Mouse (Mus musculus): ENCODE results near the gene Als2. TPM values are rescaled to one million over a fixed set of nuclear protein-coding genes. Genes with fewer than 3 reads are reported as not detected.
A peak's percentile ranks its signal among the peaks of the same experiment; 100 is the strongest.

The Als2 gene
- polyA plus RNA-seq, 1 experiment from 2014 or later = 2.6 TPM

DNA sequence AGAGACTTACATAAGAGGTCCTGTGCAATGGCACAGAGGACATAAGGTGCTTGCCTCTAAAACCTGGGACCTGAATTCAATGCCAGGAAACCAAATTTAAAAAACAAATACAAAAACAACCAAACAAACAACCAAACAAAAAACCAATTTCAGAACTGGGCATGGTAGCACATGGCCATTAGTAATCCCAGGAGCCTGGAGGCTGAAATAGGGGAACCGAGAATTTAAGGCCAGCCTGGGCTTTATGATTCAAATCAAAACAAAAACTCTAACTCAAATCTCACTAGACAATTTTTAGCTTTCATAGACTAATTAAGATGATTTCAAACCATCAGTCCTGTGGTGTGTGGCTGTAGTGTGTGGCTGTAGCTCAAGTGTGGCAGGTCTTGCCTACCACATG is 32.5 kb downstream of the Als2 start:
- ATAC-seq = no peak
- H3K4me3 ChIP-seq (ENCODE audit: low read depth, low read length) = no peak overlapping the region
- H3K4me1 ChIP-seq (replicated peaks; ENCODE audit: control insufficient read depth, insufficient read depth, low read length) = no peaks in the 10 kb centered on the region
- no peaks in the 10 kb centered on the region for H3K9me3 ChIP-seq (ENCODE audit: control insufficient read depth)
- no peaks in the 10 kb centered on the region for H3K27me3 ChIP-seq (replicated peaks; ENCODE audit: control insufficient read depth, insufficient read depth, low read length)
- 88% methylated on average over 1 of the region's 1 CpGs for WGBS
- no peak overlapping the region for H3K9ac ChIP-seq (ENCODE audit: low read depth, low read length)
- peaks cover 22% of the 10 kb centered on the region for H3K36me3 ChIP-seq (ENCODE audit: control insufficient read depth, insufficient read depth)
- H3K27ac ChIP-seq (ENCODE audit: low read depth, low read length) = no peak overlapping the region
- no peak overlapping the region for H3K4me2 ChIP-seq (replicated peaks; ENCODE audit: low read depth)
- TF ChIP-seq CTCF (IDR thresholded peaks at IDR 0.05; ENCODE audit: low read depth) = no peak

DNA sequence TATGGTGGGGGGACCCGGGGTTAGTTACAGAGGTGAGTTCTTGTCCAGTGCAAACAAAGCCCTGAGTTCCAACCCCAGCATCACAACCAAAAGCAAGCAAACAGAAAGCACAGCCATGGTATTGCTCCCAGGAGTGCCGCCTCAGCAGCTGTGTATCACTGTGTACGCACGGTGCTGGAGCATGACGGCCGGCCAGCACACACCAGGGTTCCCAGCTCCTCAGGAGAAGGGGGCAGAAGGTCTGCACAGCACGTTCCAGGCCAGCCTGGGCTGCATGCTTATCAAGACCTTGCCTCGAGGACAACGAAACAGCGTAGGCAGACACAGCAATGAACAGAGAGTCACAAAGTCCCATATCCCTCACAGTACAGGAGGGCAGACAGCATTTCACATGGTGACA is 34.7 kb downstream of the Als2 start:
- Histone ChIP-seq H3K4me3 (ENCODE audit: low read depth, low read length) (no peak overlapping the region), H3K4me2 (replicated peaks; ENCODE audit: low read depth) (no peak overlapping the region), H3K27ac (ENCODE audit: low read depth, low read length) (no peak overlapping the region), H3K4me1 (replicated peaks; ENCODE audit: control insufficient read depth, insufficient read depth, low read length) (no peaks in the 10 kb centered on the region), H3K9me3 (ENCODE audit: control insufficient read depth) (no peaks in the 10 kb centered on the region), H3K27me3 (replicated peaks; ENCODE audit: control insufficient read depth, insufficient read depth, low read length) (no peaks in the 10 kb centered on the region), H3K36me3 (ENCODE audit: control insufficient read depth, insufficient read depth) (peaks cover 22% of the 10 kb centered on the region), H3K9ac (ENCODE audit: low read depth, low read length) (no peak overlapping the region)
- 84% methylated on average over 10 of the region's 10 CpGs for WGBS
- no peak for TF ChIP-seq CTCF (IDR thresholded peaks at IDR 0.05; ENCODE audit: low read depth)
- no peak for ATAC-seq

DNA sequence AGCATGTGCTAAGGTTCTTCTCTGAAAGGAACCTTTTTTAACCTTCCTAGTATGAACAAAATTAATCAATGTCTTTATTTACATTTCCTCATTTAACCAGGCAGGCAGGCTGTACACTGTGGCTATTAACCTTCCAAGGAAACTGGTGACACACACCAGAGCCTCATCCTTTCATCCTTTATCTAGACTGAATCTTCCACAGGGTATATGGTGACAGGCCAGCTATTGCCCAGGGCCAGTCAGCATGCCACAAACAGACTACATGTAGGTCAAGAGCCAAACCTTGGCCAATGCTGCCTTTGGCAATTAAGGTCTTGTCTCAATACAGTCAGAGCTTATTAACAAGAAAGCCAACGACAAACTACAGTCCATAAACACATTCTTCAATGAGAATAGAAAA is 35.5 kb downstream of the Als2 start:
- no peak for TF ChIP-seq CTCF (IDR thresholded peaks at IDR 0.05; ENCODE audit: low read depth)

DNA sequence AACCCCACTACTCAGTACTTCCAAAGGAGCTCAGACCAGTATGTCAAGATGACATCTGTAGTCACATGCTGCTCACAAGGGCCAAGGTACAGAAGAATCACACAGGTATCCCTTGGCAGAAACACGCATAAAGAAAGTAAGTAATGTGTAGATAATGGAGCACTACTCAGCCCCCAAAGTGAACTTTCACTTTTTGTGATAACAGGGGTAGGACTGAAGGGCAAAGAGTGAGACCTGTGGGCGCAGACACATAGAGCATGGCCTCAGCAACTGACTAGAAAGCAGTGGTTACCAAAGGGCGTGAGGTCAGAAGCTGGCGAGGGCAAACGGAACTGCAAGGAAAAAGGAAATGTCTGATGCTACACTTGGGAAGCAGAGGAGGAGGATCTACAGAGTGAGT is 36.1 kb downstream of the Als2 start:
- Histone ChIP-seq H3K4me2 (replicated peaks; ENCODE audit: low read depth) (no peak overlapping the region), H3K36me3 (ENCODE audit: control insufficient read depth, insufficient read depth) (peaks cover 24% of the 10 kb centered on the region), H3K9me3 (ENCODE audit: control insufficient read depth) (no peaks in the 10 kb centered on the region), H3K27me3 (replicated peaks; ENCODE audit: control insufficient read depth, insufficient read depth, low read length) (no peaks in the 10 kb centered on the region), H3K4me3 (ENCODE audit: low read depth, low read length) (no peak overlapping the region), H3K4me1 (replicated peaks; ENCODE audit: control insufficient read depth, insufficient read depth, low read length) (no peaks in the 10 kb centered on the region), H3K27ac (ENCODE audit: low read depth, low read length) (no peak overlapping the region), H3K9ac (ENCODE audit: low read depth, low read length) (no peak overlapping the region)
- ATAC-seq = peak; percentile 57; the same call in 1 of the 2 replicates
- 58% methylated on average over 5 of the region's 5 CpGs for WGBS
- no peak for TF ChIP-seq CTCF (IDR thresholded peaks at IDR 0.05; ENCODE audit: low read depth)

More for the DNA sequence above, 35.5 kb downstream of the Als2 start:
- Histone ChIP-seq H3K36me3 (ENCODE audit: control insufficient read depth, insufficient read depth) (peaks cover 22% of the 10 kb centered on the region), H3K27me3 (replicated peaks; ENCODE audit: control insufficient read depth, insufficient read depth, low read length) (no peaks in the 10 kb centered on the region), H3K4me2 (replicated peaks; ENCODE audit: low read depth) (no peak overlapping the region), H3K27ac (ENCODE audit: low read depth, low read length) (no peak overlapping the region), H3K4me1 (replicated peaks; ENCODE audit: control insufficient read depth, insufficient read depth, low read length) (no peaks in the 10 kb centered on the region), H3K9ac (ENCODE audit: low read depth, low read length) (no peak overlapping the region), H3K4me3 (ENCODE audit: low read depth, low read length) (no peak overlapping the region), H3K9me3 (ENCODE audit: control insufficient read depth) (no peaks in the 10 kb centered on the region)
- 76% methylated on average over 1 of the region's 1 CpGs for WGBS
- no peak for ATAC-seq

DNA sequence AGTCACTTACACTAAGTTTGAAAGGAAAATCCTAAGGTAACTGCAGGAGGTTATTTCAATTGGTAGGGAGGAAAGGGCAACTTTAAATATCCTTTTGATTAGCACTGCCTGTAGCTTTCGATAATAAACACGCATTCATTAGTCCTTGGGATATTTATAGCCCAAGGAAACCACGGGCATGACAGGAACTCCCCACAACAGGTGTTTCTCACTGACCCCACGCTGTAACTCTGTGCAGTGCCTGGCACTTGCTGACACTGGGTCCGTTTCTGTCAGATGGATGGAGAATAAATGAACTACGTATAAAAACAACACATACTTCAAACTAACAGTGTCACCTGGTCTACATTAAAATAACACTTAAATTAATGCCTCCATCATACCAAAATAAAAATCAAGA is 42.1 kb downstream of the Als2 start:
- 59% methylated on average over 6 of the region's 6 CpGs for WGBS
- no peak overlapping the region for H3K4me2 ChIP-seq (replicated peaks; ENCODE audit: low read depth)
- no peak overlapping the region for H3K9ac ChIP-seq (ENCODE audit: low read depth, low read length)
- H3K4me1 ChIP-seq (replicated peaks; ENCODE audit: control insufficient read depth, insufficient read depth, low read length) = no peaks in the 10 kb centered on the region
- no peak for ATAC-seq
- no peak overlapping the region for H3K27ac ChIP-seq (ENCODE audit: low read depth, low read length)
- no peak for TF ChIP-seq CTCF (IDR thresholded peaks at IDR 0.05; ENCODE audit: low read depth)
- no peaks in the 10 kb centered on the region for H3K27me3 ChIP-seq (replicated peaks; ENCODE audit: control insufficient read depth, insufficient read depth, low read length)
- peaks cover 27% of the 10 kb centered on the region for H3K36me3 ChIP-seq (ENCODE audit: control insufficient read depth, insufficient read depth)
- no peak overlapping the region for H3K4me3 ChIP-seq (ENCODE audit: low read depth, low read length)
- no peaks in the 10 kb centered on the region for H3K9me3 ChIP-seq (ENCODE audit: control insufficient read depth)

DNA sequence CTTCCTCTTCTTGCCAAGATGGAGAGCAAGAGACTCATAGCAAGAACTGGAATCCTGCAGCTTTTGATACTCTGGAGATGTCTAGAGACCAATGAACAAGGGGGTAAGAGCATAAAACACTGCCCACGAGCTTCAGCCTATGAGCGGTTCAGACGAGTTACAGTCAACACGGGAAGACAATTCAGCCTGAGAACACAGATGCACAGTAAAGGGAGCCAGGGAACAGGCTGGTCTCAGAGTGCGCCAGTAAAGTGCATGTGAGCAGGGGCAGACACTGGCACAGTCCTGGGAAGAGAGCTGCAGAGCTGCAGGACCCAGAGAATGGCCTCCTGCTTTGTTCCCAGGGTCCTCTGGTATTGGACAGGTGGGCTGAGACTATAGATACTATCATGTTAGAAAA is 49.2 kb downstream of the Als2 start:
- peaks cover 36% of the 10 kb centered on the region for H3K36me3 ChIP-seq (ENCODE audit: control insufficient read depth, insufficient read depth)
- no peak overlapping the region for H3K9ac ChIP-seq (ENCODE audit: low read depth, low read length)
- no peak overlapping the region for H3K4me2 ChIP-seq (replicated peaks; ENCODE audit: low read depth)
- no peak for ATAC-seq
- no peak for TF ChIP-seq CTCF (IDR thresholded peaks at IDR 0.05; ENCODE audit: low read depth)
- no peak overlapping the region for H3K27ac ChIP-seq (ENCODE audit: low read depth, low read length)
- H3K4me1 ChIP-seq (replicated peaks; ENCODE audit: control insufficient read depth, insufficient read depth, low read length) = no peaks in the 10 kb centered on the region
- H3K9me3 ChIP-seq (ENCODE audit: control insufficient read depth) = no peaks in the 10 kb centered on the region
- 83% methylated on average over 5 of the region's 5 CpGs for WGBS
- no peak overlapping the region for H3K4me3 ChIP-seq (ENCODE audit: low read depth, low read length)
- H3K27me3 ChIP-seq (replicated peaks; ENCODE audit: control insufficient read depth, insufficient read depth, low read length) = no peaks in the 10 kb centered on the region

DNA sequence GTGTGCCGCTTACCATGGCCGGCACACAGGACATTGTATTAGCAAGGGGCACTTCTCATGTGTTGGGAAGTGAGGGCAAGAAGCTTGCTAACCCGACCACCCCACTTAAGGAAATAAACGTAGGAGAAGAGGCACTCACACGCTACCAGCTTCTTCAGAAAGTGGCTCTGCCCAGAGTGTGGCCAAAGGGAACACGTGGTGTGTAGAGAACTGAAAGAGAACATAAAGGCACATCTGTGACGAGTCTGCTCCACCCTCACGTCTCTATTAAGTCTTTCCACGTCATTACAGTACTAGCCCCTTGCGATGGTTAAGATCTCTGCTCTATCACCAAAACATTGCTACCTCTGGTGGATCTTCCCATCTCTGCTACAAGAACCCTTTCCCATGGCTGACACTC is 50.7 kb downstream of the Als2 start:
- no peaks in the 10 kb centered on the region for H3K4me1 ChIP-seq (replicated peaks; ENCODE audit: control insufficient read depth, insufficient read depth, low read length)
- ATAC-seq = no peak
- no peak overlapping the region for H3K27ac ChIP-seq (ENCODE audit: low read depth, low read length)
- 93% methylated on average over 10 of the region's 10 CpGs for WGBS
- no peaks in the 10 kb centered on the region for H3K27me3 ChIP-seq (replicated peaks; ENCODE audit: control insufficient read depth, insufficient read depth, low read length)
- no peaks in the 10 kb centered on the region for H3K9me3 ChIP-seq (ENCODE audit: control insufficient read depth)
- TF ChIP-seq CTCF (IDR thresholded peaks at IDR 0.05; ENCODE audit: low read depth) = no peak
- H3K4me2 ChIP-seq (replicated peaks; ENCODE audit: low read depth) = no peak overlapping the region
- H3K4me3 ChIP-seq (ENCODE audit: low read depth, low read length) = no peak overlapping the region
- no peak overlapping the region for H3K9ac ChIP-seq (ENCODE audit: low read depth, low read length)
- H3K36me3 ChIP-seq (ENCODE audit: control insufficient read depth, insufficient read depth) = peaks cover 36% of the 10 kb centered on the region; the same call in 1 of the 2 replicates

Data from intestine, postnatal 0 days (tissue).